Mouse (Mus musculus) urinary bladder, postnatal 10 days (tissue): Measurements from ENCODE around the gene Lamb1.

Experiments used
- DNase-seq: peaks from one replicate; pipeline ENCODE4 v3.0.0; 2022; ENCODE audit warnings: low spot score

The Lamb1 gene

DNA sequence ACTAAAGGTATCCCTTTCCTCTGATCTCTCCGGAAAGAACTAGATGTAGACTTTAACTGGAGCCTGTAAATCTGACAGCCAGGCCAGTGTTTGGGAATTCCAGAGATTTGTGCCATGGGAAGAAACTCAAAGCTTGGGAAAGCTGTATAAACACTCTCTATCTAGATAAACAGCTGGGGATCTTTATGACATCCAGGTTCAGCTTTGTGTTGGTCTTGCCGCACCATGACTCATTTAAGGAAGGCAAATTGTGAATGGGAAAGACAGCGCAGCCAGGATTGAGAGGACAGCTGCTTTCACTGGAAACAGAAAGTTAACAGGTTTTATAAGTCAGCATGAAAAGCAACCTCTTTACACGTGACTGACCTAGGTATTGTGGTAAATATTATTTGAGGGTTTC is 12.8 kb upstream of the Lamb1 start:
- DNase-seq: no peak

DNA sequence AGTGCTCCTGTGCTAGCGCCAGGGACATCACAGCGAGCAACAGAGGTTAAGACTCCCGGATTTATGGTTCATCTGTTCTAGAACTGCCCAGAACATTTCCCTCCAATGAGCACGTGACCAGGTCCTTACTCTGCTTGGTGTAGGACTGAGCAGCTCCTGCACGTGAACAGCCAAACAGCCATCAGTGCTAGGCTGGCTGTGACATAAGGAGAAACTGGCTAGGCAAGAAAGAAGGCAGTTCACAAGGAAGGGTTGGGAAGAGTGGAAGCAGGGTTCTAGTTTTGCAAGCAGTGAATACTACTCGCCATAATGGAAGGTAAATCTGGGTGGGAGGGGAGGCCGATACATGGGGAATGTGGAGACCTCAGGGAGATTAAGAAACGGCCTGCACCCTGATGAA is 10.1 kb upstream of the Lamb1 start:
- no peak for DNase-seq

DNA sequence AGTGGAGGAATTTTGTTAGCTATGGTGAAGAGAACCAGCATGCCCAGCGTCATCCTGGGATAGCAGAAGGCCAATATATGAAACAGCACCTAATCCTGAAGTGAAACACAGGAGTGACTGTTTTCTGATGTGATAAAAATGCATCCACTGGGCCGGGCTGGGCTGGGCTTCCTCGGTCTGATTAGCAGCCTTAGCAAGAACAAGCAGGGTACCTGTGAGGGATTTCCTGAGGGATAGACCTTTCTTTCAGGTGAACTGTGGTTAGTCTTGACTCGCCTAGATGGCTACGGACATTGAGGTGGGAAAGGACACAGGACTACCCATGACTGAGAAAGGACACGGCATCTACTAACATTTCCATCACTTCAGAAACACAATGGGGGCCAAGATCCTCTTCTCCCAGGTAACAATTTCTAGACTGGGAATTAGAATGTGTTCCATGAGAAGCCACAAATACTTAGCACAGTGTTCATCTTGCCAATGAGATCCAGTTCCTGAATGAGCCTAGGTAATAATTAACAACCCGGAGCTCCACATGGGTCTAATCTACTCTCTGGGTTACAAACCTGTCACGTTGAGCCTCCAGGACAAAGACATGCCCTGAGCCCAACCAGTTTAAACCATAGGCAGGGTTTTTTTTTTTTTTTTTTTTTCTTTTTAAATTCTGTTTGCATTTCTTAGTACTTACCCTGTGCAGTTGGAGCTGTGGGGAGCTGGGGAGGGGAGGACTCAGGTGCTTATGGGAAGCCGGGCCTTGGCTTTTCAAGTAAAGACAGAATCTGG is 8.7 kb upstream of the Lamb1 start:
- no peak for DNase-seq

DNA sequence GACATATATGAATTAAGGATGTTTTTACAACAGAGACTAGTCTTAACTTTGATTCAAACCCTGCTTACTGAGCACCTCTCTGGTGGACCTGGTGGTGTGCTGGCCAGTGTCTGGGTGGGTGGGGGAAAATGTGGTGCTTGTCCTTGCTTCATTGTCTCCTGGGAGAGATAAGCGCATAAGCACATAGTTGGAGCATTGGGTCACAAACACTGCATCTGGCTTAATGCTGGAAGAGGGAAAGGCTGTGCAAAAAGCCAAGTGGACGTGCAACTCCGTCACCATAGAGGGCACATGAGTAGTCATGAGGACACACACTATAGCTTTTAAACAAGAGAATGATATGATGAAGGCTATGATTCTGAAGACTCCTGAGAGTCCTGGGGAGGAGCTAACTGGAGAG is 3.2 kb upstream of the Lamb1 start:
- no peak for DNase-seq

DNA sequence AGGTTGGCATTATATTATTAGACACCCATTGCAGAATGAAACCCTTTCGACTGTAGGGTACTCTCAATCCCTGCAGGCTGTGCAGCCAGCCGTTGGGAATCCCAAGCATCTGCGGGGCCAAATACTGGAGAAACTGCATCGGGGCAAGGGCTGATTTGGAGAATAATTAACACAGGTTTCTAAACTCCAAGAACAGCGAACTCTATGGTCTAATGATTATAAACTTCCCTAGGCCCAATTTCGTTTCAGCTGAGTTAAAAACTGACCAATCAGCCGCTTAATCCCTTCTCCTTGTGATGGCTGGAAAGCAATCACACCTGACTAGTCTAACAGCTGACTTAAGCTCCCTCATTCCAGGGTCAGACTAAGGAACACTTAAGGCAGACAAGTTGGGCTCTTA is 1.1 kb upstream of the Lamb1 start:
- DNase-seq: no peak

DNA sequence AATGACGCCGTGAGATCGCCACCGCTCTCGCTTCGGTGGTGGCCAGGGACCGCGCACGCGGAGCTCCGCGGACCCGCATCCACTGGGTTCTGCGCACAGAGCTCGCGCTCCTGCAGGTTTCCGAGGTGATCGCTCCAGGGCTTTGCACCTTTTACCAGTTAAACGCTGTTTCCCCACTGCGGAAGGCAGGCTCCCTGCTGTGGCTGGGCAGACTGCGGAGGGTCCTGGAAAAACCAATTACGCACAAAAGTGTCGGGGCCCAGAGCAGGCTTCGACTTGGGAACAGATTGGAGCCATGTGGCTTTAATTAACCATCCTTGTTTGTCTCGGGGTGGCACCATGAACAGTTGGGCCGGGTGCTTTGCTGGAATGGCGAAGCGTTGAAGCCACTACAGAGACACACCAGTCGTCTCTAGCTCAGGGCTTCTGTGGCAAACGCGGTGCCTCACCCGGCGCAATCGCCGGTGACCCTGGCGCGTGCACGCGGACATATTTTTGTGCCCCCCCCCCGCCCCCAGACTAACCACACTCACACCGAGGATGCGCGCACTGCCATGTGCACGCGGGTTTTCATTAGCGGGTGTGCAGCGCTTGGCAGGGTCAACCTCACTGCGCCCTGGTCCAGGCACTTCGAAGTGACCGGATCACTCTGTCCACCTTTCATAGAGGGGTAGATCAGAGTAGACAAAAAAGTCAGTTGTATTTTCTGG is 843 bp downstream of the Lamb1 start:
- DNase-seq: no peak

DNA sequence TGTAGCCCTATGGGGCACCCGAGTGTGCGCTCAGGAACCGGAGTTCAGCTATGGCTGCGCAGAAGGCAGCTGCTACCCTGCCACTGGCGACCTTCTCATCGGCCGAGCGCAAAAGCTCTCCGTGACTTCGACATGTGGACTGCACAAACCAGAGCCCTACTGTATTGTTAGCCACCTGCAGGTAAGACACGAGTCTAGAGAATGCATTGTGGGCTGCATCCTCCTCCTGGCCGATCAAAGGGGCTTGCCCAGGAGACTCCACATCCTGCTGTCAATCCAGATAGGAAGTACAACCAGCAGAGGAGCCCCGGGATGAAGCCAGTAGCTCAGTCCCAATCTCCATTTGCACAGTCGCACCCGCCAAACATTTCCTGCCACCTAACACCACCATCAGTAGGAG is 1.7 kb downstream of the Lamb1 start:
- DNase-seq: no peak

DNA sequence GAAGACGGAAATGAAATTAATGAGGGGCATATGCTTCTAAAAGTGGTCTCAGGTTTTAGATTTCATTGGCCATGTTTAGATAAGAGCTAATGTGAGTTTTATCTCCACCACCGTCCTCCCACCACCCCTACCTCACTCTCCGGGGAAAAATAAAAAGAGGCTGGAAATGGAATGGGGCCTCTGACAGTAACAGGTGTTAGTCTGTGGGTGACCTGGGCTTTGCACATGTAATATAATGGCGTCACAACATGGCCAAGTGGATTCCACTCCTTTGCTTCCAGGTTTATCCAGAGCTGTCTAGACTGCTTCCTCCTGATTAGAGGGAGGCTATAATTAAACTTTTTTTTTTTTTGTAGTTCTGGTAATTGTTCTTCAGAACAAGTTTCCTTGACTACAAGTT is 2.3 kb downstream of the Lamb1 start:
- DNase-seq: no peak

DNA sequence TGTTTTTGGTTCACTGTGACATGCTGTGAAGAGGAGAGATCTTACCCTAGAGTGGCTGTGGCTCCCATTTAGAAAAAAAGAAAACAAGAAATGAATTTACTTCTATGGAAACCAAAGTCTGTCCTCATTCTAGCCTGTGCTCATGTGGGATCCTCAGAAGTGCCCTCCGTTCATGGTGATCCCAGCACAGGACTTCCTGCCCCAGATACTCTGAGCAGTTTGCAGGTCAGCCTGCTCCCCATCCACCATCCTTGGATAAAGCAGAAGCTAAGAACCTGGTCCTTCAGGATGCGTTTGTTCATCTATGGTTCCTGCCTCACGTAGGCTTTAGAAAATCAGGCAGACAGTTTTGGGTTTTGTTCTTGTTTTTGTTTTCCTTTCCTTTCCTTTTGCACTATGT is 3.3 kb downstream of the Lamb1 start:
- DNase-seq: no peak

DNA sequence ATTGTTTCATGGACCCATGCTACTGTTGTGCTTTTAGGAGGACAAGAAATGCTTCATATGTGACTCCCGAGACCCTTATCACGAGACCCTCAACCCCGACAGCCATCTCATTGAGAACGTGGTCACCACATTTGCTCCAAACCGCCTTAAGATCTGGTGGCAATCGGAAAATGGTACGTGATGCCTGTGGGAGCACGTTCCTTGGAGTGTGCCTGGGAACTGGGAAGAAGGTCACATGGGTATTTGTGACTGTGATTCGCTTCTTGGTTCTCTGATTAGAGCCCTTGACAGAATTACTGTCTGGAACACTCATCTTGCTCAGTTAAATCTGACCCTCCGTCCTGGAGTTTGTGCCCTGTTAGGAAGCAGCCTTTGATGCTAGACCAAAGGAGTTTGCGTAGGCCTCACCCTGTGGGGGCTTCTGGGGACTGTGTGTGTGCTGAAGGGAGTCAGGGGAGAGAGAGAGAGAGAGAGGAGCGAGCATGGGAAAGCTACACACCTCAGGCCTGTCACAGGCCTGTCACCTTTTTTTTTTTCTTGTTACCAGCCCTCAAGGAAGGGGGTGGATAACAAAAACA is 4.1 kb downstream of the Lamb1 start:
- DNase-seq: no peak

DNA sequence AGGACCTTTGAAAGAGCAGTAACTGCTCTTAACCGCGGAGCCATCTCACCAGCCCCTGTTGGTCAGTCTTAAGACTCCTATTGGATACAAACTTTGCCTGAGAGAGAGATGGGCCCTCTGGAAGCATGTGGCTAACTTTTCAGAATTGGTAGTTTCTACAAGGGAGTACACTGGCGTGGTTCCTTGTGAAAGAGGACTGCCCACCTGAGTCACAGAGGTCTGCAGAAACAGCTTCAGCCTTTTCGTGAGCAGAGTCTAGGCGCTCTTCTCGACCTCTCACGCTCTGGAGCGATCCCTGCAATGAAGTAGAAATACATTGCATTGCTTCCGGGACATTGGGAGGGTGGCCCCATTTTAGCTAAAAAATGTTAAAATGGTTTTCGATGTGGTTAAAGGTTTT is 5.3 kb downstream of the Lamb1 start:
- DNase-seq: no peak

DNA sequence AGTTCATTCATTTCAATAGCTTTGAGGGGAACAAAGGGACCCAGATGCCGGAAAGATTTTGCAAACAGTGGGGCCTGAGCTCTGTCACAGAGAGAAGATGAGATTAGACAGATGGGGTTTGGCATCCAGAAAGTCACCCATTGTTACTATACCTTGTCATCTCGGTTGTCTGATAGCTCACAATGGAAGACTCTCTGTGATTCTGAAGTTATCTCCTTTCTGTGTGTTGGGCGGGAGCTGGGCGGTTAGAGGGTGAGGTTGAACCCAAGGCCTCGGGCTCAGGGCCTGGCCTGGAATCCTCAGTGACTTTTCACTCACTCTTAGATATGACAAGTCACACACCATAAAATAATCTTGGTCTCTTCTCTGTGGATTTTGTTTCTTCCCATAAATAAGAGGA is 5.7 kb downstream of the Lamb1 start:
- DNase-seq: no peak

DNA sequence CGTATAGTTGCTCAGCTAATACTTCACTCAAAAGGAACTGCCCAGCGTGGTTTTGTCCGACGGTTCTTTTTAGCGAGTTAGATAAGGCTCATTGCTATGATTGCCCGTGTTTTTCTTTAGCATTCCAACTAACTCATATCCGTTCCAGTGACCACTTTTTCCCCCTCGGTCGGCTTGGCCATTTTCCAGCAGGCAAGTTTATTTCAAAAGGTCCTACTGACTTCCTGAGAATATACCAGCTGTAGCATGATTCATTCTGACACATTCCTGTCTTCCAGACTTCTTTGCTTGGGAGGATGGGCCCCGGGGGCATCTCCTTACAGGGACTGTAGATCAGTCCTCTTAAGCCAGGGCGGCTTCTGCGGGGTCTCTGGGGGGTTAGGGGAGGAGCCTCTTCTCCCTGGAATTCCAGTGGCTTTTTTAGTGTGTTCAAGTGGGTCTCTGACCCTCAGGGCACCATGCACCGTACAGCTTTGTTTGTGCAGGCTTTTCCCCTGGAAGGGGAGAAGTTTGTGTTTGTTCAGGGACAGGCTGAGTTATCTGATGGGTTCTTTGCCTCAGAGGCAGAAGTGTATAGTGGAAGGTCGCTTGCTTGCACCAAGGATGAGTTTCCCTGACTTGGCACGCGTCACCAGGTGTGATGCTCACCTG is 6.5 kb downstream of the Lamb1 start:
- DNase-seq: no peak

DNA sequence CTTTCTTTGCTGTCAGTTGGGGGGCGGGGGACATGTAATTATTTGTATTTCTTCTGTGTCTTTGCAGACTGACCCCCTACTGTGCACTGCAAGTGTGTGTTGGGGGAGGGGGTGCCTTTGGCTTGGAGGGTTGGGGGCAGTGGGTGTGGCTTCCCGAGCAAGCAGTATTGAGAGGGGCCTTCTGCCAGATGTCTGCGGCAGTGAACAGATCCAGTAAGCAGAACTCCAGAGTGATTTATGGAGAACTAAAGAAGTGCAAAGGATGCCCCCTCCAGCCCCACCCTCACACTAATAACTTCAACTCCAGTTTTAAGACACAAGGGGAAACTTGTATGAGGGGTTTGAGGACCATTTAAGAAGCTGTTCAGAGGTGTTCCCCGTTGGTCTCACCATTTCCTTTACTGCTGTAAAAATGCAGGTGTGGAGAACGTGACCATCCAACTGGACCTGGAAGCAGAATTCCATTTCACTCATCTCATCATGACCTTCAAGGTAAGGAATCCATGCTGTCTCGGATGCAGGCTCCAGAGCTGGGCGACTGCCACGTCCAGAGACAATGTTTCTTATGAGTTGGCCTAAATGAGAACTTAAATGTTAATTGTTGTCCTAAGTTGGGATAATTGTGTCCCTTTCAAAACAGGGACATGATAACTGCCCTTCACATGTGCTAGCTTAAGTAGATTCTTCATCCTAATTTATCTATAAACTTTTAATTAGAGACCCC is 7.1 kb downstream of the Lamb1 start:
- no peak for DNase-seq

DNA sequence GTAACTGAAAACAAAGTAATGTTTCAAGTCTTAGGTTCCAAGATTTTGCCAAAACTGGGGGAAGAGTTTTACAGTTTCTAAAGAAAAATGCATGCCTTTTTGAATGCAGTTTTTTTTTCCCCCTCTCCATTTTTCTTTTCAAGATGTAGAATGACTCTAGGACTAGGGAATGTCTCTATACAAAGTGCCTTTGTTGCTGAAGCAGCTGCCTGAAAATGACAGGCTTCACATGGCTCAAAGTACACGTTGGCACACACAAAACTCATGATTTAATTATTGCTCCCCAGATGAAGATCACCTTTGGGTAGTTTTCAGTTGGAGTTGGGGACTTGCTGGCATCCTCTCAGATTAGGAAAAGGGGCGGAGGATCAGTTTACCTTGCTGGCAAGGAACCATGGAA is 7.8 kb downstream of the Lamb1 start:
- no peak for DNase-seq

DNA sequence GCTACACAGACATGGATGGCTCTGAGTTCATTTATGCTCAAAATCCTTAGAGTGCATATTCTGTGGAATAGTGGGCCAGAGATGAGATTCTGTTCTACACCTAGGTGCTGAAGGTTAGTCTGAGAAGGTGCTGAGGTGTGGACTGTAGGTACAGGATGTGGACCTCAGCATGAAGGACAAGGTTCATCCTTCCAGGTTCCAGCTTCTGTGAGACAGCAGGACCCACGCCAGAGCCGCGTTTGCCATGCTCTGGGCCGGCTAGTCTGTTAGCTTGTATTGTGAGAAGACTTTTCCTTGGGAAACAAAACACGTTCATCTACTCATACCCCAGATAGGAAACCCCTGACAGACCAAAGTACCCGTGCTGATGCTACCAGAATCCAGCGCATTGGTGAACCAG is 8.6 kb downstream of the Lamb1 start:
- DNase-seq: no peak

DNA sequence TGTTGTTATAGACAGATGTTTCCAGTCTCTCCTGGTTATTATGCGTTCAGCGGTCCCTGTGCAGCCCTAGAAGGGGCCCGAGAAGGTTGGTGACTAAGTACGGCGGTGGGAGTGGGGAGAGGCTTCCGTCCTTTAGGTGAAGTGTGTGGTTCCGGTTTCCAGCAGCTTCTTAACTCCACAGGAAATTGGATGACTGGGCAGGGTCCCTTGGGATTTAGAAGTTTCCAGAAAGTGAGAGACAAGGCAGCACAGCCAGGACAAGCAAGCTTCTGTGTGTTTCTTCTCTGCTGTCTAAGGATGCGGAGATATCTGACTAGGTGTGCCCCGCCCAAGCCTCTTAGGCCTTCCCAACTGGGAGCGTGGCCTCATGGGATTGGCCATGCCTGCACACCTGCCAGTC is 10.4 kb downstream of the Lamb1 start:
- no peak for DNase-seq

DNA sequence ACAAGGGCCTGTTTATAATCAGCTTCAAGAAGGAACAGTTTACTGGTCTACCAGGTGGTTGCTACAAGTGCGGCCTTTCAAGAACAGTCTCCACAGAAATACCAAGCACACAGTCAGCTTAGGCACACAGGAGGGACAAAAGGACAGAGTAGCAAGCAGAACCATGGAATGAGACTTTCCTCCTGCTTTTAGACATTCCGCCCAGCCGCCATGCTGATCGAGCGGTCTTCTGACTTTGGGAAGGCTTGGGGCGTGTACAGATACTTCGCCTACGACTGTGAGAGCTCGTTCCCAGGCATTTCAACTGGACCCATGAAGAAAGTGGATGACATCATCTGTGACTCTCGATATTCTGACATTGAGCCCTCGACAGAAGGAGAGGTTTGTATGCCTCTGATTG is 13.2 kb downstream of the Lamb1 start:
- no peak for DNase-seq

DNA sequence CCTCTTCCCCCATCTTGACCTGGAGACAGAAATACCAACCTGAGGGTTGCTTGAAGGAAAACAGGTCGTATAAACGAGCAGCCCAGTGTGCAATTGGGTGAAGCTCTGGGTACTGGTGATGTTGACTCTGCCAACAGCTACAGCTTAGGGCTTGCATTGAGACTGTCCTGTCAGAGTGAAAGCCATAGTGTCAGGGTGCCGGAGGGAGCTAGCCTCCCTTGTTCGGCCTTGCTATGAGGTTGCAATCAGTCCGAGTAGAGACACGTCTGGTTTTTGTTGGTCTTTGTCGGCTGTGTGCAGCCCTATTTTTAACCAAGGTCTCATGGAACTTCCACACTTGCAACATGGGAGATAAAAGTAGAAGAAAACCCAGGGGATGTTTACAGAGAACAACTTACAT is 15.3 kb downstream of the Lamb1 start:
- no peak for DNase-seq

DNA sequence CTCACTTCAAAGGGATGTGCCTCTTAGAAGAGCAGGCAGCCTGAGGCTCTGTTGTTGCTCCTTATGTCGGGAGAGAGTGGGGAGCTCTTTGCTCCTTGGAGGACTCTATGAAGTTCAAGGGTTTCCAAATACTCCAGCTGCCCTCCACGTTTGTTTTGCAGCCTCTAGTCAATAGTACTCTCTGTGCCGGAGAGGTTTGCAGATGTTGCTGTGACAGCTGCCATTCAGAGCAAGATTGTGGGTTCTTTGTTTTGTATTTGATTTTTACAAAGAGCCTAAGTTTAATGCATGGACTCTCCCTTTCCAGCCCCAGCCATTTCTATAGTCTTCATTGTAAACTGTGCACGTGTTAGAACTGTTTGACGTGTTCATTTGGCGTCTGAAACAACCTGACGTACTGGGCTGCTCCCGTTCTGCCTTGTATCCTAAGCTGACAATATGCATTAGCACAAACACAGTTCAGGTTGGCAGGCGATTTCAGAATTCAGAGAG is 16.1 kb downstream of the Lamb1 start:
- no peak for DNase-seq

DNA sequence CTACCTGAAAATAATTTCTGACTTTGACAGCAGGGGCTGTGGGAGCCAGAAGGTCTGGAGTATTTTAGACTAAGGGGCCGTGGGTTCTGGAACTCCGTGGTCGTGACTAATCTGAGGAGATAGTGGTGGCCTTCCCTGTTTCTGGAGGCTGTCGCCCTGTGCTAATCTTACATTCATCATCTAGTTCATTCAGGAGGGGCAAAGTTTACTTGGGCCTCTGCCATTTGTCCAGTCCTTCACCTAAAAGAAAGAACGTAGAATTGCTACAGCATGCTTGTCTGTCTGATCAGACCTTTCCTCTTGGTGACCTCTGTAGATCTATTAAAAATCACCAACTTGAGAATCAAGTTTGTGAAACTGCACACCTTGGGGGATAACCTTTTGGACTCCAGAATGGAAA is 17.2 kb downstream of the Lamb1 start:
- no peak for DNase-seq

DNA sequence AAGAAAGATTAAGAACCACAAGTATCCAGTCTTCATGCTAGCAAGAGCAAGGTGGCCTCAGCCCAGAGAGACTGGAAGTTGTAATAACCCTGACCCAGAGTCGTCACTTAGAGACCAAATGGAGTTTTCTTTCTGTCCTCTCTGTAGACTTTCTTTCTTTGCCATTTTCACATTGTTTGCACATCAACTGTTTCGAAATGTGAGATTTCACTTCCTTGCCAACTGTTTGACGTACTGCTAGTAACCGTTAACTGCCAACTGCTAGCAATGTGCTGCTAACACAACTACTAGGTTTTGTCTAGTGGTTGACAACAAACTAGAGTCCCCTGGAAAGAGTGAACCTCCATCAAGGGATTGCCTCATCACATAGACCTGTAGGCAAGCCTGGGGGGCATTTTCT is 18.1 kb downstream of the Lamb1 start:
- DNase-seq: no peak
